Mouse (Mus musculus) MEL (cell line): ENCODE results near the gene Cdh13. TPM values are rescaled to one million over a fixed set of nuclear protein-coding genes. Genes with fewer than 3 reads are reported as not detected.

Source experiments
- DNase-seq: peaks from one replicate; pipeline ENCODE4 v3.0.0; 2011; ENCODE audit warnings: low read depth, low spot score
- H3K27ac ChIP-seq: 2 replicates; pipeline ENCODE4 v1.5.1; 2012; ENCODE audit warnings: low read depth, mild to moderate bottlenecking, control low read depth, low read length, moderate library complexity; ENCODE audit not compliant: control insufficient read depth
- H3K27me3 ChIP-seq, 2 experiments: fragments of 150-350 bp in 1 of 2; sonication (generic) in 1 of 2; 2 replicates each; pipeline ENCODE4 v1.6.1; 2012; ENCODE audit warnings: low read length in 2 of 2, mild to moderate bottlenecking in 2 of 2, improper control_type of control experiment in 1 of 2, moderate library complexity in 1 of 2; ENCODE audit not compliant: insufficient read depth in 2 of 2, control insufficient read depth in 1 of 2
- H3K36me3 ChIP-seq, 2 experiments: 2 replicates each; pipeline ENCODE4 v1.6.1; 2012 to 2014; ENCODE audit warnings: low read length in 2 of 2, improper control_type of control experiment in 1 of 2, inconsistent platforms in 1 of 2, mild to moderate bottlenecking in 1 of 2; ENCODE audit not compliant: insufficient read depth in 2 of 2, control insufficient read depth in 1 of 2
- H3K4me1 ChIP-seq, 2 experiments: fragments of 150-350 bp in 1 of 2; sonication (generic) in 1 of 2; 2 replicates each; pipeline ENCODE4 v1.6.1; 2012; ENCODE audit warnings: low read length in 2 of 2, improper control_type of control experiment in 1 of 2, mild to moderate bottlenecking in 1 of 2; ENCODE audit not compliant: insufficient read depth in 2 of 2, control insufficient read depth in 1 of 2
- H3K4me3 ChIP-seq, 2 experiments: fragments of 150-350 bp in 1 of 2; sonication (generic) in 1 of 2; 2 replicates each; pipeline ENCODE4 v1.5.1; 2012; ENCODE audit warnings: low read depth in 2 of 2, low read length in 2 of 2, mild to moderate bottlenecking in 2 of 2, moderate library complexity in 2 of 2, control low read depth in 1 of 2, improper control_type of control experiment in 1 of 2; ENCODE audit not compliant: control insufficient read depth in 1 of 2, insufficient read depth in 1 of 2
- H3K79me2 ChIP-seq: 2 replicates; pipeline ENCODE4 v1.6.1; 2012; ENCODE audit warnings: mild to moderate bottlenecking, low read length, moderate library complexity; ENCODE audit not compliant: control insufficient read depth, poor library complexity, insufficient read depth
- H3K9ac ChIP-seq: 2 replicates; pipeline ENCODE4 v1.6.1; 2012; ENCODE audit warnings: low read depth, mild to moderate bottlenecking, control low read depth, low read length, moderate library complexity; ENCODE audit not compliant: control insufficient read depth, poor library complexity, severe bottlenecking
- H3K9me3 ChIP-seq: fragments of 150-350 bp; sonication (generic); replicated peaks from 2 replicates; pipeline ENCODE4 v1.6.1; 2012; ENCODE audit warnings: mild to moderate bottlenecking, low read length, improper control_type of control experiment, moderate library complexity; ENCODE audit not compliant: insufficient read depth
- BHLHE40 ChIP-seq: IDR thresholded peaks from 2 replicates; pipeline ENCODE4 v1.6.1; 2012; ENCODE audit warnings: low read depth, mild to moderate bottlenecking, inconsistent platforms, low read length, improper control_type of control experiment, borderline replicate concordance
- CHD1 ChIP-seq: IDR thresholded peaks from 2 replicates; pipeline ENCODE4 v1.6.1; 2012; ENCODE audit warnings: low read depth, mild to moderate bottlenecking, inconsistent platforms, low read length, improper control_type of control experiment
- CHD2 ChIP-seq: IDR thresholded peaks from 2 replicates; pipeline ENCODE4 v1.6.1; 2011; ENCODE audit warnings: low read length, improper control_type of control experiment
- ETS1 ChIP-seq: IDR thresholded peaks from 2 replicates; pipeline ENCODE4 v1.6.1; 2012; ENCODE audit warnings: low read depth, mild to moderate bottlenecking, inconsistent platforms, low read length, improper control_type of control experiment, moderate library complexity
- KAT2A ChIP-seq: conservative IDR thresholded peaks from 2 replicates; pipeline ENCODE4 v1.6.1; 2012; ENCODE audit warnings: low read depth, low read length, improper control_type of control experiment, inconsistent platforms
- MAFK ChIP-seq: IDR thresholded peaks from 2 replicates; pipeline ENCODE4 v1.6.1; 2011; ENCODE audit warnings: low read depth, mild to moderate bottlenecking, low read length, improper control_type of control experiment, borderline replicate concordance
- MAZ ChIP-seq: IDR thresholded peaks from 2 replicates; pipeline ENCODE4 v1.6.1; 2012; ENCODE audit warnings: low read depth, mild to moderate bottlenecking, inconsistent platforms, low read length, improper control_type of control experiment
- MXI1 ChIP-seq: IDR thresholded peaks from 2 replicates; pipeline ENCODE4 v1.6.1; 2011; ENCODE audit warnings: mild to moderate bottlenecking, low read depth, low read length, improper control_type of control experiment
- MYB ChIP-seq: IDR thresholded peaks from 2 replicates; pipeline ENCODE4 v1.6.1; 2011; ENCODE audit warnings: mild to moderate bottlenecking, low read depth, low read length, improper control_type of control experiment
- NRF1 ChIP-seq: IDR thresholded peaks from 2 replicates; pipeline ENCODE4 v1.6.1; 2014; ENCODE audit warnings: low read depth, mild to moderate bottlenecking, inconsistent platforms, low read length, improper control_type of control experiment, moderate library complexity; ENCODE audit not compliant: poor library complexity, insufficient read depth, severe bottlenecking
- POLR2AphosphoS2 ChIP-seq: IDR thresholded peaks from 2 replicates; pipeline ENCODE4 v1.6.1; 2011; ENCODE audit warnings: low read length, improper control_type of control experiment
- POLR2AphosphoS5 ChIP-seq: IDR thresholded peaks from 2 replicates; pipeline ENCODE4 v1.6.1; 2012; ENCODE audit warnings: low read depth, borderline replicate concordance, mild to moderate bottlenecking, inconsistent platforms, low read length, moderate library complexity, mixed read lengths
- RCOR1 ChIP-seq: IDR thresholded peaks from 2 replicates; pipeline ENCODE4 v1.6.1; 2012; ENCODE audit warnings: low read depth, mild to moderate bottlenecking, inconsistent platforms, low read length, improper control_type of control experiment
- SIN3A ChIP-seq: IDR thresholded peaks from 2 replicates; pipeline ENCODE4 v1.6.1; 2012; ENCODE audit warnings: low read length, improper control_type of control experiment, inconsistent platforms
- SMC3 ChIP-seq: IDR thresholded peaks from 2 replicates; pipeline ENCODE4 v1.6.1; 2011; ENCODE audit warnings: low read depth, low read length, improper control_type of control experiment
- TAL1 ChIP-seq: IDR thresholded peaks from 2 replicates; pipeline ENCODE4 v1.6.1; 2012; ENCODE audit warnings: mild to moderate bottlenecking, inconsistent platforms, low read length, moderate library complexity, mixed read lengths
- UBTF ChIP-seq: IDR thresholded peaks from 2 replicates; pipeline ENCODE4 v1.6.1; 2012; ENCODE audit warnings: low read depth, mild to moderate bottlenecking, inconsistent platforms, low read length, improper control_type of control experiment, moderate library complexity, borderline replicate concordance; ENCODE audit not compliant: insufficient read depth
- USF1 ChIP-seq: IDR thresholded peaks from 2 replicates; pipeline ENCODE4 v1.6.1; 2014; ENCODE audit warnings: low read depth, mild to moderate bottlenecking, inconsistent platforms, low read length, improper control_type of control experiment, moderate library complexity
- ZC3H11A ChIP-seq: IDR thresholded peaks from 2 replicates; pipeline ENCODE4 v1.6.1; 2012; ENCODE audit warnings: low read depth, mild to moderate bottlenecking, inconsistent platforms, low read length, improper control_type of control experiment
- ZKSCAN1 ChIP-seq: IDR thresholded peaks from 2 replicates; pipeline ENCODE4 v1.6.1; 2012; ENCODE audit warnings: low read depth, mild to moderate bottlenecking, inconsistent platforms, low read length, improper control_type of control experiment, moderate library complexity
- polyA plus RNA-seq, 2 experiments: library from polyadenylated mRNA; stranded (reverse) in 1 of 2; unstranded in 1 of 2; fragments of >175 nt in 1 of 2; fragments of >200 nt in 1 of 2; gene quantifications; 2 replicates each; pipeline versions ENCODE4 v1.2.1 to v1.2.4; 2012; ENCODE audit warnings: low replicate concordance in 2 of 2, low read depth in 1 of 2; ENCODE audit not compliant: insufficient read length in 2 of 2, insufficient read depth in 1 of 2, missing spikeins in 1 of 2
- total RNA-seq: library from RNA; depleted of rRNA; stranded (reverse); fragments of 300-350 nt; gene quantifications from 2 replicates; pipeline ENCODE4 v1.2.3, GENCODE M21; 2012

Cdh13 gene
- total and polyA plus RNA-seq, 3 experiments, result not detected

DNA sequence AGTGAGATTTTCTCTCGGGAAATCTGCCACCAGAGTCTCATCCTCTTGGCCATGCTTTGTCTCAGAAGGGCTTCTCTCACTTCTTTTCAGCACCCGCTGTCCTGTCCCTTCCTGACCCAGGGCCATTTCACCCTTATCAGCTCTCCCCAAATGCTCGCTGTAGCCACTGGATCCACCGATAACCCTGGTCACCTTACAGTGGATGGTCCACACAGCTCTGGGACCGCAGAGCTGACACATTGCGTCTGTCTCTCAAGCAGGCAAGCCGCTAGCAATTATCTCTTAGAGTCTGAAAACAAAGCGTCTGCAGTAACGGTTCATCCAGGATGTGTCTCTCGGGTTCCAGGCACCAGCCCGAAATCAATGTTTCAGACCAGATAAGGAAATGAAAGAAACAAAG is 429.6 kb downstream of the Cdh13 start:
- no peaks in the 10 kb centered on the region for H3K4me1 ChIP-seq
- TF ChIP-seq SMC3 (no peak), MAFK (no peak), CHD1 (no peak), CHD2 (no peak), MXI1 (no peak), TAL1 (no peak), BHLHE40 (no peak), MYB (no peak), USF1 (no peak), SIN3A (no peak), POLR2AphosphoS2 (no peak), ZC3H11A (no peak), KAT2A (no peak)
- H3K9ac ChIP-seq, result no peak overlapping the region
- H3K36me3 ChIP-seq, result no peaks in the 10 kb centered on the region
- no peaks in the 10 kb centered on the region for H3K9me3 ChIP-seq
- DNase-seq, result no peak
- H3K4me3 ChIP-seq, result no peak overlapping the region
- H3K79me2 ChIP-seq, result no peaks in the 10 kb centered on the region
- no peaks in the 10 kb centered on the region for H3K27me3 ChIP-seq
- no peak overlapping the region for H3K27ac ChIP-seq

DNA sequence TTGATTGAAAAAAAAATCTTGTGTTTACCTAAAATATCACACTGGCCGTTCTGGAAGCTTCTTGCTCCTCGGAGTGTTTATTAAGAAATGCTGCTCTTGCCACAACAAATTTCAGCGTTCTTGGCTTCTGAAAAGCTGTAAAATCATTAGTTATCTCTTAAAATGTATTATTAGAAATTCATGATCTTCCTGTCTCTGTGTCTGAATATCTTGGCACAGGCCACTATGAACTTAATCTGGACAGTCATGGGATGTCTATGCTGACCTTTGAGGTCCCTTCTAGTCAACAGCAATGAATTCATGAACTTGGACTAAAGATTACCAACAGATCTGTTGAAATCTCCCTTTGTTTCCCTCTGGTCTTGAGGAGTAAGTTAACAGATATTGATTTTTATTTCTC is 430.1 kb downstream of the Cdh13 start:
- no peaks in the 10 kb centered on the region for H3K4me1 ChIP-seq
- H3K27ac ChIP-seq, result no peak overlapping the region
- no peaks in the 10 kb centered on the region for H3K27me3 ChIP-seq
- DNase-seq, result no peak
- H3K9ac ChIP-seq, result no peak overlapping the region
- H3K79me2 ChIP-seq, result no peaks in the 10 kb centered on the region
- no peak overlapping the region for H3K4me3 ChIP-seq
- no peak for TF ChIP-seq POLR2AphosphoS5
- TF ChIP-seq POLR2AphosphoS2, result no peak
- TF ChIP-seq SMC3, result no peak
- no peak for TF ChIP-seq MAFK
- no peak for TF ChIP-seq USF1
- no peak for TF ChIP-seq RCOR1
- no peak for TF ChIP-seq CHD1
- TF ChIP-seq BHLHE40, result no peak
- no peak for TF ChIP-seq NRF1
- no peak for TF ChIP-seq UBTF
- no peak for TF ChIP-seq MXI1
- TF ChIP-seq ETS1, result no peak
- no peak for TF ChIP-seq SIN3A
- no peak for TF ChIP-seq ZKSCAN1
- no peak for TF ChIP-seq MAZ
- H3K9me3 ChIP-seq, result no peaks in the 10 kb centered on the region
- H3K36me3 ChIP-seq, result no peaks in the 10 kb centered on the region
